Mouse (Mus musculus) ES-E14 (cell line): Measurements from ENCODE around the gene Fancd2. TPM values are rescaled to one million over a fixed set of nuclear protein-coding genes. Genes with fewer than 3 reads are reported as not detected.

Experiments
- DNase-seq: peaks from one replicate; pipeline ENCODE4 v3.0.0-alpha.2; 2013; ENCODE audit warnings: low read depth, low spot score
- H3K27ac ChIP-seq: 2 replicates; pipeline ENCODE4 v1.5.1; 2012; ENCODE audit warnings: low read depth, mild to moderate bottlenecking, low read length, moderate library complexity, mixed read lengths; ENCODE audit not compliant: poor library complexity, insufficient read depth, severe bottlenecking
- H3K36me3 ChIP-seq: 2 replicates; pipeline ENCODE4 v1.6.1; 2012; ENCODE audit warnings: mild to moderate bottlenecking, low read length, moderate library complexity, mixed read lengths; ENCODE audit not compliant: control insufficient read depth, poor library complexity, insufficient read depth, severe bottlenecking
- H3K4me1 ChIP-seq, 2 experiments: fragments of 150-350 bp in 1 of 2; sonication (generic) in 1 of 2; 2 replicates each; pipeline ENCODE4 v1.6.1; 2012; ENCODE audit warnings: low read length in 2 of 2, mild to moderate bottlenecking in 1 of 2, mixed read lengths in 1 of 2; ENCODE audit not compliant: control insufficient read depth in 2 of 2, insufficient read depth in 2 of 2, poor library complexity in 1 of 2
- H3K4me3 ChIP-seq, 2 experiments: fragments of 150-350 bp in 1 of 2; sonication (generic) in 1 of 2; 2 replicates each; pipeline ENCODE4 v1.5.1; 2012; ENCODE audit warnings: low read length in 2 of 2, low read depth in 1 of 2, mild to moderate bottlenecking in 1 of 2, mixed read lengths in 1 of 2; ENCODE audit not compliant: insufficient read depth in 1 of 2, poor library complexity in 1 of 2, severe bottlenecking in 1 of 2
- H3K9ac ChIP-seq: 2 replicates; pipeline ENCODE4 v1.6.1; 2012; ENCODE audit warnings: low read depth, mild to moderate bottlenecking, low read length, mixed read lengths; ENCODE audit not compliant: poor library complexity, insufficient read depth, severe bottlenecking
- H3K9me3 ChIP-seq: fragments of 150-350 bp; sonication (generic); 2 replicates; pipeline ENCODE4 v1.6.1; 2012; ENCODE audit warnings: low read depth, mild to moderate bottlenecking, low read length; ENCODE audit not compliant: control insufficient read depth, insufficient read depth
- CHD2 ChIP-seq: IDR thresholded peaks from 2 replicates; pipeline ENCODE4 v1.6.1; 2014; ENCODE audit warnings: mild to moderate bottlenecking, low read depth, low read length, inconsistent platforms
- HCFC1 ChIP-seq: IDR thresholded peaks from 2 replicates; pipeline ENCODE4 v1.6.1; 2012; ENCODE audit warnings: low read length, inconsistent platforms, borderline replicate concordance; ENCODE audit not compliant: insufficient read depth
- MAFK ChIP-seq: IDR thresholded peaks from 2 replicates; pipeline ENCODE4 v1.6.1; 2014; ENCODE audit warnings: mild to moderate bottlenecking, low read depth, low read length, inconsistent platforms; ENCODE audit not compliant: insufficient read depth
- ZC3H11A ChIP-seq: IDR thresholded peaks from 2 replicates; pipeline ENCODE4 v1.6.1; 2012; ENCODE audit warnings: low read depth, mild to moderate bottlenecking, inconsistent platforms, low read length, borderline replicate concordance
- ZNF384 ChIP-seq: IDR thresholded peaks from 2 replicates; pipeline ENCODE4 v1.6.1; 2012; ENCODE audit warnings: low read depth, low read length, inconsistent platforms
- in situ Hi-C, 2 experiments: fragments of 600-800 bp; cut with MboI; formaldehyde crosslinking; loops; one replicate each; pipeline ENCODE4 v1.15.1; 2025; ENCODE audit warnings: low sequenced_read_pairs in 2 of 2, inconsistent platforms in 1 of 2; ENCODE audit not compliant: unreplicated experiment in 2 of 2
- total RNA-seq: library from RNA; depleted of rRNA; stranded (reverse); fragments of 300-350 nt; gene quantifications from 2 replicates; pipeline ENCODE4 v1.2.3, GENCODE M21; 2012

The Fancd2 gene
- total RNA-seq, 1 experiment, result 34.7 TPM

DNA sequence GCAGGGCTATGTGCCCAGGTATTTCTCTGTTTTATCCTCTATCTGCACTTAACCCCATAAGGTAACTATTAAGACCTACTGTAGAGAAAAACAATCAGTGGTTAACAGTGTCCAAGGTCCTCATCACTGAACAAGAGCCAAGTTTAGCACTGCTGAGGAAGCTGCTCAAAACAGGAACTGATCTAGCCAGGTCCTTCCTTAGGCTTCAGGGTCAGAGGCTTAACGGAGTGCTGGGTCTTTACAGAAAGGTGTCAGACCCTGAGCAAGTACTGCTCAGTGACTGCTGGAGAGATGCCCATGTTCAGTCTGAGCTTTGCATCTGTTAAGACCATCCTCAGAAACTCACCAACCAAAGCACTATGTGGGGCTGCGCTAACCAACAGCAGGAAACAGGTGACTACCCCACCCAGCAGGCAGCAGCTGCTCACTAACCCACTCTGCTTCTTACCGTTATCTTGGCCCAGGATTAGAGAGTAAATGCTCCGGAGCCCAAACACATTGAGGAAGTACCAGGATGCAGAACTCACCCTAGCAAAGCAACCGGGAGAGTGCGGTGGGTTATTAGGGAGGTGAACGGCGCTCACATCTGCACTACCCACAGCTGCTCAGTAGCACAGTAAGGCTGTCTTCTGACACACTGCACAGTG is 13.9 kb upstream of the Fancd2 start:
- no peak for DNase-seq
- Histone ChIP-seq H3K9ac (no peak overlapping the region), H3K27ac (no peak overlapping the region), H3K4me3 (no peak overlapping the region), H3K4me1 (no peaks in the 10 kb centered on the region), H3K36me3 (peaks cover 30% of the 10 kb centered on the region), H3K9me3 (no peaks in the 10 kb centered on the region)
- in situ Hi-C loops, result no loop called here
- TF ChIP-seq CHD2 (no peak), ZNF384 (no peak), HCFC1 (no peak), ZC3H11A (no peak), MAFK (no peak)

DNA sequence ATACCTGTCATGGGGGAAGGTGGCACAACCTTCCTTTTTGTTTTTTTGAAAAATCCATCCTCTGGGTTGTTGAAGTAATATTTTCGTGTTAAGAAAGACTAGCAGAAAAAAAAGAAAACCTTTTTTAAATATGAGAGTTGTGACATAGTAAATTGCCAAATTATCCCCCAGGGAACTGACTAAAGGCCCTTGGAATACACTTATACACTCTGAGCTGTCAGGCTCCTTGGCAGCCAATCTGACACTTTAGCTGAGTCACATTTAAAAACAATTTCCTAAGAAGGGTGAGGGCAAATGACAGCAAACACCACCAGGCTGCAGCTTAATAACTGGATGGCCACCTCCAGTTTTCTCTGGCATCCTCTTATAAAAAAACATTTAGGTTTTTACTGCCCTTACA is 9.2 kb upstream of the Fancd2 start:
- Histone ChIP-seq H3K4me1 (no peaks in the 10 kb centered on the region), H3K9ac (no peak overlapping the region), H3K36me3 (peaks cover 18% of the 10 kb centered on the region), H3K9me3 (no peaks in the 10 kb centered on the region), H3K4me3 (no peak overlapping the region), H3K27ac (no peak overlapping the region)
- TF ChIP-seq HCFC1 (no peak), ZNF384 (no peak), MAFK (no peak), ZC3H11A (no peak), CHD2 (no peak)
- no peak for DNase-seq
- in situ Hi-C loops, result no loop called here

GRCm38 (mm10) chr6:113523420-113523819 is 8.1 kb upstream of the Fancd2 start:
- TF ChIP-seq CHD2, result no peak
- TF ChIP-seq MAFK, result no peak
- no peak for TF ChIP-seq HCFC1
- no peak for TF ChIP-seq ZC3H11A
- no peak for TF ChIP-seq ZNF384
- Histone ChIP-seq H3K4me1 (no peaks in the 10 kb centered on the region), H3K27ac (no peak overlapping the region), H3K9me3 (no peaks in the 10 kb centered on the region), H3K36me3 (peaks cover 13% of the 10 kb centered on the region), H3K9ac (no peak overlapping the region), H3K4me3 (no peak overlapping the region)
- no peak for DNase-seq
- in situ Hi-C loops, result no loop called here

- Histone ChIP-seq H3K36me3 (peaks cover 4% of the 10 kb centered on the region), H3K4me1 (no peaks in the 10 kb centered on the region), H3K9ac (peak overlapping the region; percentile 83), H3K27ac (no peak overlapping the region; the same call in 1 of the 2 replicates), H3K9me3 (no peaks in the 10 kb centered on the region), H3K4me3 (peak overlapping the region; percentile 73 to 94)
- no peak for DNase-seq
- TF ChIP-seq MAFK (no peak), ZNF384 (0 out of 2 replicates have a peak, but pooled peaks have one; percentile 5), CHD2 (no peak), ZC3H11A (no peak)
- in situ Hi-C loops, result no loop called here
Observed at GRCm38 (mm10) chr6:113531840-113532404, 440 bp downstream of the Fancd2 start.
